Mouse (Mus musculus): ENCODE measurements at regions not wholly inside any gene's neighbourhood (a gene's known extent, or its start where the extent isn't known, plus 50 kb on each side); places are given as distances from the start of the nearest gene placed in this dataset.

DNA sequence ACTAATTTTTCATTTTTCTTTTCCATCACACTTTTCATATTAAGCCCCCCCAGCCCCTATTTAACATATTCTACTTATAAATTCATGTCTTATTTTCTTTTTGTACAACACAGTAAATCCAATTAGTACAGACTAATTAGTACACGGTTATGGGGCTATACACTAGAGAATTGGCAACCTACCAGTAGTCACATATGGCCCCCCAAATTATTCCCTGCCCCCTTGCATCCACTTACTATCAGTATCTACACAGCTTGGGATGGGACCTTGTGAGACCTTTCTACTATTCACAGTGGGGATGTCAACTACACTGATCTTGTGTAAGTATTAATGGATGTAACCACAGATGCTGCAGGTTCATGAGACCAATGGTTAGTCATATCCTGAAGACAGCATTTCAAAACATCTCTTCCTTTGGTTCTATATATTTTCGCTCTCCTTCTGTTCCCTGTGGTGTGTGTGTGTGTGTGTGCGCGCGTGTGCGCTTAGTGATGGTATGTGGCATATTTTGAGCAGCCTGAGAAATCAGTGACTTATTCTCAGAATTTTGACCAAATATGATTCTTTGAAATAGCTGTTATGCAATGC is 732.9 kb upstream of the Zeb2 start:
- no peak for DNase-seq (ENCODE audit: low spot score)

- no peak for DNase-seq (ENCODE audit: low spot score)
Measured at GRCm38 (mm10) chr2:45840389-45840788, 723.2 kb upstream of the Zeb2 start.

GRCm38 (mm10) chr2:45836546-45837221 is 719.5 kb upstream of the Zeb2 start:
- DNase-seq (ENCODE audit: low spot score): no peak

DNA sequence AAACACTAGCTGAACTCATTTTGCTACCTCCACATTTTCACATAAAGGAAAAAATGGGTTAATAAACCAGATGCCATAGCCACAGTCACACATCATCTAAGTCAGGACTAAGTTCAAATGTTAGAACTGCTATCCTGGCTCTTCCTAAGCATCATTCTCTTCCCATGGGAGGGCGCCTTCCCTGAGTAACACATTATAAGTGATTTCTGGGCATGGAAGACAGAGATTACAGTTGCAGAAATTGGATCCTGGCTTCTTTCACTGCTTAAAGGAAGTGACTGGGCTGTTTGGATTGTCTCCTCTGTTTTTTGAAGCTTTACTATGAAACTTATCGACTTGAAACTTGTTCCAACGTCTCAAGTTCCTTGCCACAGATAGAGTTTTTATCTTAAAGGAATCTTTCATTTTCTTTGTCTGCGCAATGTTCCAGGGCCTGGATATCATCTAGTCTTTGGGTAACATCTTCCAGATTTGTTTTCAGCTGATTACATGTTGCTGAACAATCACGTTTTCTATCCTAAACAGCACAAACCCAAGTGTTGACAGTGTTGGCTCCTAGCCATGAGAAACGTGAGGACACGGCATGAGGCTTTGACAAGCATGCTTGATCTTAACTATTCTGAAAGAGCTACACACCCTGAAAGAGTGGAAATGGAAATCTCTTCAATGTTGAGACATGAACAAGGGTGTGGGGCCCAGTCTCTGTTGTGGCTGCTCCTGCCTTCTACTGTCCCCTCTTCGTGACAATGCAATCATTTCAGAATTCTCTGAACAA is 700.9 kb upstream of the Zeb2 start:
- DNase-seq (ENCODE audit: low spot score): no peak

DNA sequence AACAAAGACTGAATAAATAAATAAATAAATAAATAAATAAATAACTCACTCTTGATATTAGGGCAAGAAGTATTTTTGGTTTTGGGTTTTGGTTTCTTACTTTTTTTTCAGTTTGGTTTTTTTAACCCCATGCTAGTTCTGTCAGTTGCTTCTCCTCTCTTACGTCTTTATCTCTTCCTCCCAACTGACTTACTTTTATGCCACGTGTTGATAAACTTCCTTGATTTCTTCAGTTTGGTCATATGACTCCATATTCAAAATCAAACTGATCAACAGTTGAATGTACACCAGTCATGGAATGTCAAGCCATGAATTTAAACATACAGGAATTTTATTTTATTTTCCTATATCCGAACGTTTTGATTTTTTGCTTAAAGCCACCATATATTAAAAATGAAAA is 697.5 kb upstream of the Zeb2 start:
- no peak for DNase-seq (ENCODE audit: low spot score)

DNA sequence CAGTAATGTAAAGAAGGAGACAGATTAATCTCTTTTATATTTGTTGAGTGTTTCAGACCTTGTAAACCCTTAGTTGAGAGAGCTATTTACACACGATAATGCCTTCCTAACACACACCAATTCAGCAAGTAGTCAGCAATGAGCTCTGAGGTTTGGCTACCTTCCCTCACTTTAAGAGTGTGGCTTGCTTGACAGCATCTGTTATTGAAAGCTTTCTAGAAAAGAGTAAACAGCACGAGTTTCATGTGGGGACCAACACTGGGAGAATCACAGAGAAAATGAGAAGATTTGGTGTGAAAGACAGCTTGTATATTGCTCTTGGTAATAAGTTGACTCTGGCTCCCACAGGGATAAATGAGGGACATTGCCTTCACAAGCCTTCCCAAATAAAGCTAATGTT is 688.1 kb upstream of the Zeb2 start:
- no peak for DNase-seq (ENCODE audit: low spot score)

DNA sequence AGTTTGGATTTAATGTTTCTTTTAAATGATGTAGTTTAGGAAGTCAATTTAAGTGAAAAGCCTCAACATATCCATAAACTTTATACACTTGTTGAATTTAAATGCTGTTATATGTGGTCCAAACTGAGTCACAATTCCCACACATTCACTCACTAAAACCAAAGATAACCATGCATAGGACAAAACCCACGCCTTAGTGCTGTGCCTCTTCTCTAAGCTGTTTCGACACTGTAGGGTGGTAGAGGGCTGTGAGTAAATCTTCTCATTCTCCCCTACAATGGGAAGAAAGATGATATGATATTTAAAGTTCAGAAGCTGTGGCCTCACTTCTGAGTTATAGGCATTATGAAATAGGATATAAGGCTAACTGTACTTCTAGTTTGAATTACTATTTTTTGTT is 682.9 kb upstream of the Zeb2 start:
- DNase-seq (ENCODE audit: low spot score): no peak

GRCm38 (mm10) chr2:45793561-45793960 is 676.4 kb upstream of the Zeb2 start:
- no peak for DNase-seq (ENCODE audit: low spot score)

DNA sequence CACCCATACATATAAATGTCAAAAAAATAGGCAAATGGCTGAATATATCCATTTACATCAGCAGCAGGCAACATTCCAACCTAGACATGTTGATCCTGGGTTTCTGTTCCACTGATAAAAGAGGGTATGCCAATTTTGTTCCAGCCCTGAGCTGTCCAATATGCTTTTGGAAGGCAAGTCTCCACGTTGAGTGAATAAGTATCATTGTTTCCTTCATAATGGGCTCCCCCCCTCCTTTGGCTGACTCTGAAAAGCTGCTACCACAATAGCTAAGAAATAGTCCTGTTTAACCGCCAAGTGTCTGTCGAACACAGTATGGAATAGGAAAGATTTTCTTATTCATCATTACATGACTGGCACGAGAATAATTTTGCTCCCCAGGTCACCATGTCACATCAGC is 672.5 kb upstream of the Zeb2 start:
- no peak for DNase-seq (ENCODE audit: low spot score)

GRCm38 (mm10) chr2:45787732-45788390 is 670.7 kb upstream of the Zeb2 start:
- no peak for DNase-seq (ENCODE audit: low spot score)

- no peak for DNase-seq (ENCODE audit: low spot score)
Measured at GRCm38 (mm10) chr2:45786787-45787186, 669.6 kb upstream of the Zeb2 start.

GRCm38 (mm10) chr2:45785684-45786083 is 668.5 kb upstream of the Zeb2 start:
- no peak for DNase-seq (ENCODE audit: low spot score)

DNA sequence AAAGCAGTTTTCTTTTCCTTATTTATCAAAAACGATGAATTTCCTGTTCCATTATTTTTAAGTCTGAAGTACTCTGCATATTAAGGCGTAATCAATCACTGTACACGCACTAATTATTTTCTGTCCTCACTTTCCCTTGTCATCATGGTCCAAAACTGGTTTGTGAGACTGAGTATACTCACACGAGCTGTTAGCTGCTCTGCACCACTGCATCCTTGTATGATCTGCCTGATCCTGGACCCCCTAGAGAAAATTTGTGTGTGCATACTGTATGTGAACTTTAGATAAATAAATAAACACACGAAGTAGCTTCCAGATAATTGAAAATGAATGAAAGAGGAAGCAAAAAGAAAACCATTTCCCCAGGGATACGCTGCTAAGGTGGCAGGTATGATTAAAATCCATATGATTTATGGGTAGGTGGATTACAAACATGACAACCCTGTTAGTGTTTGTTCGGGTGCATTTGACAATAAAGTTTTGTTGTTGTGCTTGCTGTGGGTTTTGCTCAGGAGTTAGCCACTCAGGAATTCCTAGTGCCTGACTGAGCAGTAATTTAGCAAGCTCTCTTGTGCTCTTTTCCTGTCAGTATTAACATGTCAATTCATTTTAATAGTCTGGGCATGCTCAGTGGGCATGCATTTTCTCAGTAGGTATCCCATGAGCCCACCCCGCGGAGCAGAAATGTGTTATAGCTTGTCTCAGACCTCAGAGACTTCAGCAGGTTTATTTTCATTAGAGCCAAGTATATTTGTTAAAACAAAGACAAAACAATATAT is 666.6 kb upstream of the Zeb2 start:
- no peak for DNase-seq (ENCODE audit: low spot score)

- DNase-seq (ENCODE audit: low spot score): no peak
Measured at GRCm38 (mm10) chr2:45777466-45777865, 660.3 kb upstream of the Zeb2 start.

DNA sequence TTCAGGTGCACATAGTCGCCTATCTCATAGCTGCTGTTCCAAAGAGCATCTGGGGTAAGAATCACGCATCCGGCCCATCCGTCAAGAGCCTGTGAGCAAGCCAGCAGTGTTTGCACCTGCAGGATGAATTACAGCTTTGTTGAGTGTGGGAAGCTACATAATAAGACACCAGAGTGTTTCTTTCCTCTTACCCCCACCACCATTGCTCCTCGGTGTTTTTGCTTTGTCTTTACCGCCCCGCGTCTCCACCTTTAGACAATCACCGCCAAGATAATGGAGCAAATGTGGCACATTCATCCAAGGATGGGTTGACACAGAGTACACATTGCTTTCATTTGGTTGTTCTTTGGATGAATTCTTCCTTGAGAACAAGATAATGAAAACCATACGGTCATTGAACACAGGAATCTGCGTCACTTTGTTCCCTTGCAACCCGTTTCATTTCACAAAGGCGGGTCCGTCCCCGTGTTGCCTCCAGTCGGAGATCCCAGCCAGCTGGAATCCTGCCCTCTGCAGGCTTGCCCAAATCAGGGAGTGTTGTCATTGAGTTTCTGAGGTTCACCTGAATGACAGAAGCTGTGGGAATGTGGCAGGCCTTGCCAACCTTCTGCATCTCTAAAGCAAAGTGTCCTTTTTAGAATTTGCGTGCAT is 659.4 kb upstream of the Zeb2 start:
- DNase-seq (ENCODE audit: low spot score): no peak

DNA sequence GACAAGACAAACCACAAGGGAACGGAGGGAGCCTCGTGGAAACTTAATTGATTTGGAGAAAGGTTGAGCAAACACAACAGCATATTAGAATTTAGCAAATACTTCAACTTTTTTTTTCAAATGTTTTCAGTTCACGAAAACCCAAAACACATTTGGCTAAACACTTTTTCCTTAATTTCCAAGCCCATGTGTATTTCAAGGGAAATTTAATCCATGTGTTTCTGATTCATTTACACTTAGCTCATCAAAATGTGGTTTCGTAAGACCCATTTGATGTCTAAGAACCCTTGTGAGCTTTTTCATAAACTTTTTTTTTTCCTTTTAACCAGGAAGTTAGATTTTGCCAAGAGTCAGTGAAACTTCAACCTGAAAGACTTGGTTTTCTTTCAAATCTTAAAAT is 658.5 kb upstream of the Zeb2 start:
- no peak for DNase-seq (ENCODE audit: low spot score)

- no peak for DNase-seq (ENCODE audit: low spot score)
Measured at GRCm38 (mm10) chr2:45774416-45774815, 657.2 kb upstream of the Zeb2 start.

- DNase-seq (ENCODE audit: low spot score): no peak
Measured at GRCm38 (mm10) chr2:45757176-45757575, 640.0 kb upstream of the Zeb2 start.

GRCm38 (mm10) chr2:45756395-45756794 is 639.2 kb upstream of the Zeb2 start:
- no peak for DNase-seq (ENCODE audit: low spot score)

- no peak for DNase-seq (ENCODE audit: low spot score)
Measured at GRCm38 (mm10) chr2:45751746-45752145, 634.6 kb upstream of the Zeb2 start.

- no peak for DNase-seq (ENCODE audit: low spot score)
Measured at GRCm38 (mm10) chr2:45749379-45749778, 632.2 kb upstream of the Zeb2 start.
